Mouse (Mus musculus) heart, embryonic 15.5 days (tissue): ENCODE results near the gene Tspan8. TPM values are rescaled to one million over a fixed set of nuclear protein-coding genes. Genes with fewer than 3 reads are reported as not detected.
"Not testable (repeated sequence)": the region's sequence is repeated elsewhere in the genome, so short reads cannot be mapped to it uniquely, and the experiment has no call there.

Source experiments
- ATAC-seq: fragments of 200-750 bp; cut with Nextera tagmentation; replicated peaks from 2 replicates; pipeline ENCODE4 v1.8.0; 2017; ENCODE audit warnings: low read depth, moderate TSS enrichment; ENCODE audit not compliant: insufficient number of reproducible peaks, insufficient read depth, low FRiP score
- H3K27ac ChIP-seq: fragments of 300-500 bp; sonication (generic); 2 replicates; pipeline ENCODE4 v1.5.1; 2015; ENCODE audit warnings: mild to moderate bottlenecking, inconsistent platforms
- H3K27me3 ChIP-seq: fragments of 300-500 bp; sonication (generic); 2 replicates; pipeline ENCODE4 v1.6.1; 2015; ENCODE audit warnings: inconsistent platforms
- H3K36me3 ChIP-seq: fragments of 300-500 bp; sonication (generic); 2 replicates; pipeline ENCODE4 v1.6.1; 2015; ENCODE audit warnings: mild to moderate bottlenecking, inconsistent platforms
- H3K4me1 ChIP-seq: fragments of 300-500 bp; sonication (generic); replicated peaks from 2 replicates; pipeline ENCODE4 v1.6.1; 2015; ENCODE audit warnings: inconsistent platforms
- H3K4me2 ChIP-seq: fragments of 300-500 bp; sonication (generic); 2 replicates; pipeline ENCODE4 v1.6.1; 2015; ENCODE audit warnings: inconsistent platforms, mild to moderate bottlenecking, moderate library complexity
- H3K4me3 ChIP-seq: fragments of 300-500 bp; sonication (generic); 2 replicates; pipeline ENCODE4 v1.5.1; 2015; ENCODE audit warnings: mild to moderate bottlenecking, inconsistent platforms
- H3K9ac ChIP-seq: fragments of 300-500 bp; sonication (generic); 2 replicates; pipeline ENCODE4 v1.6.1; 2015; ENCODE audit warnings: mild to moderate bottlenecking, inconsistent platforms
- H3K9me3 ChIP-seq: fragments of 300-500 bp; sonication (generic); replicated peaks from 2 replicates; pipeline ENCODE4 v1.6.1; 2016; ENCODE audit warnings: inconsistent platforms
- WGBS: fragments of 180-500 bp; shearing (Covaris S2); methylation state at CpG from one replicate; pipeline ENCODE4 v1.1.7; 2015; ENCODE audit warnings: mixed read lengths; 5-methylcytosine and 5-hydroxymethylcytosine counted together
- polyA plus RNA-seq: library from polyadenylated mRNA; unstranded; fragments of >200 nt; fragmentation: Nextera tagmentation; extraction: Ambion mirVana; gene quantifications from 2 replicates; pipeline ENCODE4 v1.2.1, GENCODE M21; 2015

Tspan8 gene
- polyA plus RNA-seq, 1 experiment from 2014 or later: 4.3 TPM

- not testable (repeated sequence) for H3K4me1 ChIP-seq, H3K4me3 ChIP-seq, H3K9me3 ChIP-seq, H3K27me3 ChIP-seq, H3K9ac ChIP-seq, H3K36me3 ChIP-seq, H3K4me2 ChIP-seq, H3K27ac ChIP-seq, ATAC-seq
- WGBS: 91% methylated on average over 9 of the region's 9 CpGs
These were observed 13.6 kb upstream of the Tspan8 start for GRCm38 (mm10) chr10:115803013-115803412.

GRCm38 (mm10) chr10:115803765-115804164 is 12.9 kb upstream of the Tspan8 start:
- no peak for ATAC-seq
- no peak overlapping the region for H3K4me2 ChIP-seq
- no peak overlapping the region for H3K27ac ChIP-seq
- 84% methylated on average over 2 of the region's 2 CpGs for WGBS
- H3K36me3 ChIP-seq: no peaks in the 10 kb centered on the region
- no peak overlapping the region for H3K4me3 ChIP-seq
- H3K9ac ChIP-seq: no peak overlapping the region
- H3K4me1 ChIP-seq: no peaks in the 10 kb centered on the region
- no peaks in the 10 kb centered on the region for H3K9me3 ChIP-seq
- H3K27me3 ChIP-seq: no peaks in the 10 kb centered on the region

- H3K9me3 ChIP-seq: no peaks in the 10 kb centered on the region
- no peaks in the 10 kb centered on the region for H3K4me1 ChIP-seq
- H3K9ac ChIP-seq: no peak overlapping the region
- 58% methylated on average over 5 of the region's 5 CpGs for WGBS
- no peaks in the 10 kb centered on the region for H3K36me3 ChIP-seq
- no peak overlapping the region for H3K4me3 ChIP-seq
- no peak overlapping the region for H3K4me2 ChIP-seq
- no peak for ATAC-seq
- no peaks in the 10 kb centered on the region for H3K27me3 ChIP-seq
- no peak overlapping the region for H3K27ac ChIP-seq
These were observed 10.6 kb upstream of the Tspan8 start for GRCm38 (mm10) chr10:115805987-115806386.

- H3K27ac ChIP-seq: no peak overlapping the region
- no peaks in the 10 kb centered on the region for H3K27me3 ChIP-seq
- no peaks in the 10 kb centered on the region for H3K4me1 ChIP-seq
- H3K9me3 ChIP-seq: no peaks in the 10 kb centered on the region
- 76% methylated on average over 7 of the region's 7 CpGs for WGBS
- no peaks in the 10 kb centered on the region for H3K36me3 ChIP-seq
- ATAC-seq: no peak
- H3K4me2 ChIP-seq: no peak overlapping the region
- H3K4me3 ChIP-seq: no peak overlapping the region
- H3K9ac ChIP-seq: no peak overlapping the region
These were observed 7.5 kb upstream of the Tspan8 start for GRCm38 (mm10) chr10:115809169-115809568.

- no peak overlapping the region for H3K4me2 ChIP-seq
- no peaks in the 10 kb centered on the region for H3K27me3 ChIP-seq
- WGBS: 60% methylated on average over 5 of the region's 5 CpGs
These were observed 5.1 kb upstream of the Tspan8 start for GRCm38 (mm10) chr10:115811519-115811918.

GRCm38 (mm10) chr10:115814878-115815277 is 1.8 kb upstream of the Tspan8 start:
- Histone ChIP-seq H3K27ac (no peak overlapping the region), H3K4me3 (no peak overlapping the region), H3K36me3 (no peaks in the 10 kb centered on the region), H3K4me1 (peaks cover 3% of the 10 kb centered on the region; the same call in 1 of the 2 replicates), H3K4me2 (no peak overlapping the region), H3K9me3 (no peaks in the 10 kb centered on the region), H3K9ac (no peak overlapping the region), H3K27me3 (no peaks in the 10 kb centered on the region)
- ATAC-seq: no peak
- WGBS: 89% methylated on average over 11 of the region's 11 CpGs

More at GRCm38 (mm10) chr10:115811519-115811918, 5.1 kb upstream of the Tspan8 start:
- no peak for ATAC-seq
- H3K36me3 ChIP-seq: no peaks in the 10 kb centered on the region
- H3K9me3 ChIP-seq: no peaks in the 10 kb centered on the region
- no peak overlapping the region for H3K4me3 ChIP-seq
- H3K27ac ChIP-seq: no peak overlapping the region
- H3K9ac ChIP-seq: no peak overlapping the region
- H3K4me1 ChIP-seq: no peaks in the 10 kb centered on the region

GRCm38 (mm10) chr10:115817056-115817724 is 558 bp downstream of the Tspan8 start:
- 36% methylated on average over 13 of the region's 13 CpGs for WGBS
- Histone ChIP-seq H3K9me3 (no peaks in the 10 kb centered on the region), H3K4me3 (no peak overlapping the region), H3K27ac (no peak overlapping the region), H3K4me2 (peak overlapping the region; percentile 20; the same call in 1 of the 2 replicates), H3K9ac (no peak overlapping the region), H3K4me1 (peaks cover 3% of the 10 kb centered on the region; the same call in 1 of the 2 replicates), H3K27me3 (no peaks in the 10 kb centered on the region), H3K36me3 (no peaks in the 10 kb centered on the region)
- ATAC-seq: no peak

- no peak for ATAC-seq
- no peak overlapping the region for H3K4me2 ChIP-seq
- H3K9me3 ChIP-seq: no peaks in the 10 kb centered on the region
- WGBS: 48% methylated on average over 7 of the region's 7 CpGs
- no peak overlapping the region for H3K27ac ChIP-seq
- H3K27me3 ChIP-seq: no peaks in the 10 kb centered on the region
- no peak overlapping the region for H3K9ac ChIP-seq
- H3K36me3 ChIP-seq: no peaks in the 10 kb centered on the region
- no peak overlapping the region for H3K4me3 ChIP-seq
- H3K4me1 ChIP-seq: no peaks in the 10 kb centered on the region
These were observed 8.7 kb downstream of the Tspan8 start for GRCm38 (mm10) chr10:115825289-115825688.

- H3K36me3 ChIP-seq: no peaks in the 10 kb centered on the region
- H3K4me2 ChIP-seq: no peak overlapping the region
- no peaks in the 10 kb centered on the region for H3K27me3 ChIP-seq
- no peaks in the 10 kb centered on the region for H3K4me1 ChIP-seq
- H3K9ac ChIP-seq: no peak overlapping the region
- whole genome bisulfite sequencing: 77% methylated on average over 5 of the region's 5 CpGs
- no peak for ATAC-seq
- H3K9me3 ChIP-seq: no peaks in the 10 kb centered on the region
- no peak overlapping the region for H3K27ac ChIP-seq
- no peak overlapping the region for H3K4me3 ChIP-seq
These were observed 12.2 kb downstream of the Tspan8 start for GRCm38 (mm10) chr10:115828872-115829271.

GRCm38 (mm10) chr10:115829696-115830095 is 13.1 kb downstream of the Tspan8 start:
- ATAC-seq: no peak
- Histone ChIP-seq H3K9ac (no peak overlapping the region), H3K4me2 (no peak overlapping the region), H3K27ac (no peak overlapping the region), H3K27me3 (no peaks in the 10 kb centered on the region), H3K36me3 (no peaks in the 10 kb centered on the region), H3K4me1 (no peaks in the 10 kb centered on the region), H3K4me3 (no peak overlapping the region), H3K9me3 (no peaks in the 10 kb centered on the region)
- WGBS: 48% methylated on average over 1 of the region's 1 CpGs

- WGBS: 70% methylated on average over 3 of the region's 3 CpGs
These were observed 14.1 kb downstream of the Tspan8 start for GRCm38 (mm10) chr10:115830726-115831125.

GRCm38 (mm10) chr10:115834017-115834416 is 17.4 kb downstream of the Tspan8 start:
- H3K36me3 ChIP-seq: no peaks in the 10 kb centered on the region
- no peak overlapping the region for H3K9ac ChIP-seq
- no peak overlapping the region for H3K4me3 ChIP-seq
- no peak for ATAC-seq
- H3K4me1 ChIP-seq: no peaks in the 10 kb centered on the region
- no peak overlapping the region for H3K4me2 ChIP-seq
- H3K9me3 ChIP-seq: no peaks in the 10 kb centered on the region
- no peak overlapping the region for H3K27ac ChIP-seq
- 77% methylated on average over 6 of the region's 6 CpGs for WGBS
- H3K27me3 ChIP-seq: no peaks in the 10 kb centered on the region

More at GRCm38 (mm10) chr10:115830726-115831125, 14.1 kb downstream of the Tspan8 start:
- Histone ChIP-seq H3K4me2 (no peak overlapping the region), H3K36me3 (no peaks in the 10 kb centered on the region), H3K4me3 (no peak overlapping the region), H3K27ac (no peak overlapping the region), H3K27me3 (no peaks in the 10 kb centered on the region), H3K9ac (no peak overlapping the region), H3K4me1 (no peaks in the 10 kb centered on the region), H3K9me3 (no peaks in the 10 kb centered on the region)
- ATAC-seq: no peak
